Mouse (Mus musculus): Measurements from ENCODE around the gene Prss35. TPM values are rescaled to one million over a fixed set of nuclear protein-coding genes. Genes with fewer than 3 reads are reported as not detected.

The Prss35 gene
- polyA plus RNA-seq, 1 experiment from 2014 or later: 1.7 TPM

DNA sequence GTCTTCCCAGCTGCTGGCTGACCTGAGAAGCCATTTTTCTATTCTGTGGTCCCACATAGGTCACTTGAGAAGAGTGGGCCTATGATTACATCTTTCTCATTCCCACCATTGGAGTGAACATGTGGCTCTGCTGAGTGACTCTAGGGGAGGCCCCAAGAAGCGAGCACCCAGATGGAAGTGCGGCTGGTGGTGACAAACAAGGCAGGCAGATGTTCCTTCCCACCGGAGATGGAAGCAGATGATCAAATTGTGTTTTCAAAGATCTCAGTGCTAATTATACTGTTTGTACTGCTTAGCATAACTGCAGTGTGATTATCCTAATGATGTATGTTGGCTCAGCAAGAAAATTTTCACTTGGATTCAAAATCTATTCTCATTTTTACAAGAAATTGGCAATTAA, 29.4 kb upstream of the Prss35 start:
- Histone ChIP-seq H3K36me3 (no peaks in the 10 kb centered on the region), H3K27ac (no peak overlapping the region), H3K4me3 (replicated peaks) (no peak overlapping the region), H3K4me1 (replicated peaks) (no peaks in the 10 kb centered on the region), H3K9ac (no peak overlapping the region), H3K4me2 (no peak overlapping the region), H3K9me3 (replicated peaks) (no peaks in the 10 kb centered on the region), H3K27me3 (no peaks in the 10 kb centered on the region)
- no peak for DNase-seq
- 64% methylated on average over 3 of the region's 3 CpGs for WGBS (ENCODE audit: insufficient replicate concordance)
- ATAC-seq (ENCODE audit: low read depth): no peak

DNA sequence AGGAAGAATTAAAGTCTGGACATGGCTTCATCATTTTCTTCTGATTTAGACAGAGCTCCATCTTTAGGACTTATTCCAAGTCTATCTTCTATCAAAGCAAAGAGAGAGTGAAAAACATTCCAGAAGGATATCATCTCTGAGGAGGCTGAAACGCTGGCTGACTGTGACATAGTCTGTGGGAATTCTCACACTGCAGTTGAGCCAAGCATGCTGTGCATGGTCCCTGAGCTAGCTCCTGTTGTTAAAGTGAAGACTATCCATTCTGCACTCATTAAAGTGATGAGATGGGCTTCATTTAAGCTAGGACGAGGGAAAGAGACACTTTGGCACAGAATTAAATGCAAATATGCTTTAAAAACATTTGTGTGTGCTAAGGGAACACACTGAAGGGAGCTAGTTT, 26.9 kb upstream of the Prss35 start:
- H3K36me3 ChIP-seq: no peaks in the 10 kb centered on the region
- WGBS (ENCODE audit: insufficient replicate concordance): 24% methylated on average over 2 of the region's 2 CpGs
- no peak overlapping the region for H3K27ac ChIP-seq
- H3K4me3 ChIP-seq (replicated peaks): no peak overlapping the region
- H3K9ac ChIP-seq: no peak overlapping the region
- no peaks in the 10 kb centered on the region for H3K9me3 ChIP-seq (replicated peaks)
- no peaks in the 10 kb centered on the region for H3K4me1 ChIP-seq (replicated peaks)
- H3K27me3 ChIP-seq: no peaks in the 10 kb centered on the region
- ATAC-seq (ENCODE audit: low read depth) (no peak), DNase-seq (no peak)
- H3K4me2 ChIP-seq: no peak overlapping the region

DNA sequence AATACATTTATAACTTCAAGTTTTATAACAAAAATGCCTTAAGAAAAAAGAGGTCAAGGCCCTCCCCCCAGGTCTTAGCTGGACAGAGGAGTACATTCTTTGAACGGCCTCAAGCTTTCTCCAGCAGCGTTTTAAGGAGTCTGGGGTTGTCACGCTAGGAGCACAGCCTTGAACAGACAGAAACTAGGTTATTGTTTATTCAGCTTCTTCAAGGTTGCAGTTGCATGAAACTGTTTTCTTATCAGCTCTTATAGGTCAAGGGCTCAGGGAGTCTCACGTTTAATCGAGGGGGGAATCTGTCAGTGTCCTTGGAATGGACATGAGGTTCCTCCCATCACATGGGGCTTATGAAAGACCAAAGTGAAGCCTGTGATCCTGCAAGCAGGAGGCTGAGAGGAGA, 26.3 kb upstream of the Prss35 start:
- no peaks in the 10 kb centered on the region for H3K27me3 ChIP-seq
- H3K9me3 ChIP-seq (replicated peaks): no peaks in the 10 kb centered on the region
- DNase-seq (no peak), ATAC-seq (ENCODE audit: low read depth) (no peak)
- no peak overlapping the region for H3K4me3 ChIP-seq (replicated peaks)
- no peak overlapping the region for H3K27ac ChIP-seq
- WGBS (ENCODE audit: insufficient replicate concordance): 63% methylated on average over 5 of the region's 5 CpGs
- no peak overlapping the region for H3K4me2 ChIP-seq
- no peak overlapping the region for H3K9ac ChIP-seq
- H3K4me1 ChIP-seq (replicated peaks): no peaks in the 10 kb centered on the region
- H3K36me3 ChIP-seq: no peaks in the 10 kb centered on the region

DNA sequence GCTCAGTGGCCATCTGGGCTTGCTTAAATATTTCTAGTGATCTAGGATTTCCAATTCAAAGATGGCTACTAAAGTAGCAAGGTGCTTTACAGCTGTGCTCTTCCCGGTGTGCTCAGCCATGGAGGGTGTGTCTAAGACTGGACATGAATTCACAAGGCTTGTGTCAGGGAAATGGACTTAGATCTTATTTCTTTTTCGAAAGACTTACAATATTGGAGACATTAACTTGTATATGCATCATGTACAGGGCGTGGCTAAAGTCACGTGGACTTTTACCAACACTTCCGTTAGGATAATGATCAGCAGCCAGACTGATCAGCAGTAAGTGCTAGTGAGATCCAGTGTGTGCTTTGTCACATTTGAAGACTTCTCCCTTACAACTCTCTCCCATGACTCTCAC, 23.2 kb upstream of the Prss35 start:
- WGBS (ENCODE audit: insufficient replicate concordance): 61% methylated on average over 5 of the region's 5 CpGs
- ATAC-seq (ENCODE audit: low read depth): no peak
- no peak overlapping the region for H3K27ac ChIP-seq

DNA sequence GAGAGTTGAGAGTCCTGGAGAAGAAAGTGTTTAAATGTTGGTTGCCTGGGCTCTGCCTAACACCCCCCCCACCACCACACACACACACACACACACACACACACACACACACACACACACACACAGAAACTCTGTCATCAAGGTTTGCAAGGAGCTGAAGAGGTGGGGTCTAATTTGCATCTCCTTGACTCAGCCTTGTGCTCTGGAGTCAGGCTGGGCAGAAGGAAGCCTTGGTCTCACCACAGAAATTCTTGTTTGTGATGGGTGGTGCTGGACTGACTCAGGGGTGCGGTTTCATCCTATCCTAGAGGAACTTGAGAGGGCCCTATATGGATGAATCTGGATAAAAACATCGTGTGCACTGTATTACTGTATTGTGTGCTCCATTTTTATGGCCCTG, 22.7 kb upstream of the Prss35 start:
- DNase-seq (no peak), ATAC-seq (ENCODE audit: low read depth) (no peak)
- H3K9ac ChIP-seq: no peak overlapping the region

More for the DNA sequence above, 23.2 kb upstream of the Prss35 start:
- no peaks in the 10 kb centered on the region for H3K27me3 ChIP-seq
- no peaks in the 10 kb centered on the region for H3K9me3 ChIP-seq (replicated peaks)
- H3K4me2 ChIP-seq: no peak overlapping the region
- DNase-seq: no peak
- H3K4me1 ChIP-seq (replicated peaks): no peaks in the 10 kb centered on the region
- H3K36me3 ChIP-seq: no peaks in the 10 kb centered on the region
- no peak overlapping the region for H3K4me3 ChIP-seq (replicated peaks)
- H3K9ac ChIP-seq: no peak overlapping the region

DNA sequence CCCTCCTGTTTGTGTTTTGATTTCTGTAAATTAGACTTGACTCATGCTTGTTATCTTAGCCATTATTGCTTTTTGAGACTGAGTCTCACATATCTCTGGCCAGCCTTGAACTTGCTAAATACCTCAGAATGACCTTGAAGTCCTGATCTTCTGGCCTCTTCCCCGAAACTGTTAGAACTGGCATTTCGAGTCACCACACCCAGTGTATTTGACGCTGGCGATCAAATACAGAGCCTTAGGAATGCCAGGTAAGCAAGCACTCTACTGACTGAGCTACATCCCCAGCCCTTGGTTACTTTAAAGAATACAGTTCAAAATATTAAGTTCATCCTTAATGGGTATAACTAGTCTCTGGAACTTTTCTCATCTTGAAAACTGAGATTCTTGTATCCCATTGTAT, 18.4 kb upstream of the Prss35 start:
- WGBS (ENCODE audit: insufficient replicate concordance): 69% methylated on average over 4 of the region's 4 CpGs
- H3K9ac ChIP-seq: no peak overlapping the region
- no peaks in the 10 kb centered on the region for H3K4me1 ChIP-seq (replicated peaks)
- ATAC-seq (ENCODE audit: low read depth): no peak
- H3K9me3 ChIP-seq (replicated peaks): no peaks in the 10 kb centered on the region
- H3K27ac ChIP-seq: no peak overlapping the region
- DNase-seq: no peak
- H3K4me3 ChIP-seq (replicated peaks): no peak overlapping the region
- no peaks in the 10 kb centered on the region for H3K36me3 ChIP-seq
- no peaks in the 10 kb centered on the region for H3K27me3 ChIP-seq
- no peak overlapping the region for H3K4me2 ChIP-seq

More for the DNA sequence above, 22.7 kb upstream of the Prss35 start:
- 44% methylated on average over 2 of the region's 2 CpGs for WGBS (ENCODE audit: insufficient replicate concordance)
- no peak overlapping the region for H3K4me2 ChIP-seq
- H3K4me1 ChIP-seq (replicated peaks): no peaks in the 10 kb centered on the region
- H3K27ac ChIP-seq: no peak overlapping the region
- H3K27me3 ChIP-seq: no peaks in the 10 kb centered on the region
- H3K36me3 ChIP-seq: no peaks in the 10 kb centered on the region
- no peak overlapping the region for H3K4me3 ChIP-seq (replicated peaks)
- H3K9me3 ChIP-seq (replicated peaks): no peaks in the 10 kb centered on the region

DNA sequence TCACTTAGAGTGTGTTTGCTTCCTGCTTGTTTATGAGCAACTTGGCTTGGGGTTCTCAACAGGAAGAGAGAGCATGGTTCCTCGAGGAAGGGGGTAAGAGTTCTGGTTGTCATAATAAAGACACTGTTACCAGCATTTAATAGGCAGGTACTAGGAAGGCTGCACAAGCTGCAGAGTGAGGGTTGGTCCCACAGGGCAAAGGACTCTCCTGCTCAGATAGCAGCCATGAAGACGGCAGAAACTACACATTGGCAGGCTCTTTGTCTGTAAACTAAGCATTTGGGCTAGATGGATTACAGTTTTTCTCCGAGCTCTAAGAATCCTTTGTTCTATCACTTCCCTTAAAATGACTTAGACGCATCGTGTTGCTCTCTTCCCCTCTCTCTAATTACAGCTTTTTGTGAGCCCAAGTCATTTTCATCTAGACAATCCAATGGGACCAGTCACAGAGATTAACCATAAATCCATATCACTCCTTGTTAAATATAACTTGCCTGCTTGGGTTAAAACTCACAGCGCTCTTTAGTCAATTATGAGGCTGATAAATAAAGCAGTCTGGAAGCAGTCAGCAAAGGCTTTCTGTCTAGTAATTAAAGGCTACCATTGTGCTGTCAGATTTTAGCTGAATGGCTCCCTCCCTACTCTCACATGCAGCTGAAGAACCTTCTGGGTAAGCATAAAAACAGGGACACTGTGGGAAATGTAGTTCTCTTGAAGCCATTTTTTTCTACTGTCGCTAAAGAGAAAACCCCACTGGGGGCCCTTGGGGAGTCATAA, 17.7 kb upstream of the Prss35 start:
- no peak overlapping the region for H3K4me3 ChIP-seq (replicated peaks)
- no peaks in the 10 kb centered on the region for H3K27me3 ChIP-seq
- no peak overlapping the region for H3K27ac ChIP-seq
- H3K4me1 ChIP-seq (replicated peaks): no peaks in the 10 kb centered on the region
- ATAC-seq (ENCODE audit: low read depth): no peak
- WGBS (ENCODE audit: insufficient replicate concordance): 62% methylated on average over 7 of the region's 7 CpGs
- no peak for DNase-seq
- no peak overlapping the region for H3K9ac ChIP-seq
- no peaks in the 10 kb centered on the region for H3K9me3 ChIP-seq (replicated peaks)
- no peaks in the 10 kb centered on the region for H3K36me3 ChIP-seq
- H3K4me2 ChIP-seq: no peak overlapping the region

DNA sequence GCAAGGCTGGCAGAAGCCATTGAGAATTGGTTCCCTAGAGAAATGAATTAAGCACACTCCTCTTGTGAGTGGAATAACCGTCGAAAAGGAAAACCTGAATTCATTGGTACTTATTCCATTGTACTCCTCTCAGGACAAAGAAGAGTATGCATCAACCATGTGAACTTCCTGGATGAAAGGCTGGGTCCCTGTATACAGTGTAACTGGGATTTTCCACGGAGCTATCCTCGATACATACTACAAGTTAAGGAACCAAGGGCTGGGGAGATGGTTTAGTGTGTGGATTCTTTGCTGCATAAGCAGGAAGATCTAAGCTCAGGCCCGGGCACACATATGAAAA, 17.1 kb upstream of the Prss35 start:
- Histone ChIP-seq H3K4me3 (replicated peaks) (no peak overlapping the region), H3K9ac (no peak overlapping the region), H3K4me1 (replicated peaks) (no peaks in the 10 kb centered on the region), H3K9me3 (replicated peaks) (no peaks in the 10 kb centered on the region), H3K36me3 (no peaks in the 10 kb centered on the region), H3K27me3 (no peaks in the 10 kb centered on the region), H3K27ac (no peak overlapping the region), H3K4me2 (no peak overlapping the region)
- 70% methylated on average over 5 of the region's 5 CpGs for WGBS (ENCODE audit: insufficient replicate concordance)
- no peak for ATAC-seq (ENCODE audit: low read depth)
- no peak for DNase-seq

DNA sequence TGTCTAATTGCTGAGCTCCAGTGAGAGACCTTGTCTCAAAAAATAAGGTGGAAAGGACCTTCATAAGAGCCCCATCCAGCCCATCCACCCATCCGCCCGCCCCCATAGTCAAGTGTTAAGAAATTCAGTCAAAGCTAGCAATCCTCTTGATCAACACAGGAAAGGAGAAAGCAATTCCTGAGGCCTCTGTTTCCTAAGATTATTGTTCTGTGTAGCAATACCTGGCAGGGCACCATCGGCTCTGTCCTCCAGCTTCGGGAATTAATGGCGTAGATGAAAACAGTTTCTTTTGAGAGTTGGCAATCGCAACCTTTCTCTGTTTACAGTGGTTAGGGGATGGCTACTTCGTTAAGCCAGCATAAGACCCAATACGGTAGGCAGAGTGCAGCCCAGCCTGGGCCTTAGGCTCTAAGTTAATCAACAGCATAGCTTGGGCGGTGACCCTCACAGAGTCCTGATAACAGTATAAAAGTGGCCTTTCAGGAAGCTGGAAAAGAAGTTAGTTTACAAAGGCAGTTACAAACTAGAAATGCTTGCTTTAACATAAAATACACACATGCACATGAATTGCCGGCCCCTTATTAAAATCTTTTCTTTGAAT, 15.1 kb upstream of the Prss35 start:
- no peak for ATAC-seq (ENCODE audit: low read depth)
- H3K27me3 ChIP-seq: no peaks in the 10 kb centered on the region
- no peak for DNase-seq
- no peaks in the 10 kb centered on the region for H3K4me1 ChIP-seq (replicated peaks)
- no peak overlapping the region for H3K4me2 ChIP-seq
- H3K4me3 ChIP-seq (replicated peaks): no peak overlapping the region
- H3K9ac ChIP-seq: no peak overlapping the region
- WGBS (ENCODE audit: insufficient replicate concordance): 63% methylated on average over 10 of the region's 10 CpGs
- no peaks in the 10 kb centered on the region for H3K9me3 ChIP-seq (replicated peaks)
- H3K27ac ChIP-seq: no peak overlapping the region
- no peaks in the 10 kb centered on the region for H3K36me3 ChIP-seq

DNA sequence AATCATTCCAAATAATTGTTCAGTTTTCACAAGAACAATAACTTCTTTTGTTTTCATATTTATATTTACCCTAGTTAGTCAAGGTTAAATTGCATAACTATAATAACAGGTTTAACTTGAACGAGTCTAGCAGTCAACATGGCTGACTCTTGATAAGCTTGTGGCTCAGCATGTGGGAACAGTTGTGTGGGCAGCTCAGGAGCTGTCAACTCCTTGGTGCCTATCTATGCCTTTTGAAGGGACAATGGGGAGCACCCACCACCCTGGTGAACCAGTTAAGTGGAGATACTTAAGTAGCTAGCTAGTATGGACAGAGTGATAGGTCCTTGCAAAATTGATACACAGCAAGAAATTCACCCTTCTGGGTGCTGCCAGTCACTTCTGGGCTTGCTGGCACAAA, 14.4 kb upstream of the Prss35 start:
- Histone ChIP-seq H3K4me1 (replicated peaks) (no peaks in the 10 kb centered on the region), H3K9ac (no peak overlapping the region), H3K9me3 (replicated peaks) (no peaks in the 10 kb centered on the region), H3K27ac (no peak overlapping the region), H3K4me2 (no peak overlapping the region), H3K36me3 (no peaks in the 10 kb centered on the region), H3K27me3 (no peaks in the 10 kb centered on the region), H3K4me3 (replicated peaks) (no peak overlapping the region)
- no peak for ATAC-seq (ENCODE audit: low read depth)
- 32% methylated on average over 1 of the region's 1 CpGs for WGBS (ENCODE audit: insufficient replicate concordance)
- no peak for DNase-seq

DNA sequence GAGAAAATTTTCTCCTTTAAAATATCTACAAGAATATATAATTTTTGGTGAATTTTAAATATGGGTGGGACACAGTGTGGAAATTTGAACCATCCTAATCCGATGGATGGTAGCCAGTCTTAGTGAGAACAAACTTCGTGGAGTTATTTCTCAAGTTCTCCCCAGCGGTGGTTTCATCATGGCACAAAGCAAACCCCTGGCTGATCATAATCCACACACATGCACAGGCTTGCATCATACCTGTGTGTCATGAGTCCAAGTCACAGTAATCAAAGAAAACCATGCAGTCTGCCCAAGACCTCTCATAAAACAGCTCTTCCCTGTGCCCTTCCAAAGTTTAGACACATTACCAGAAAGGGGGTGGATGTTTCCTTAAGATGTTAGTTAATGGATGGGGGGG, 13.6 kb upstream of the Prss35 start:
- no peak for ATAC-seq (ENCODE audit: low read depth)
- Histone ChIP-seq H3K4me2 (no peak overlapping the region), H3K9me3 (replicated peaks) (no peaks in the 10 kb centered on the region), H3K27me3 (no peaks in the 10 kb centered on the region), H3K4me3 (replicated peaks) (no peak overlapping the region), H3K27ac (no peak overlapping the region), H3K4me1 (replicated peaks) (no peaks in the 10 kb centered on the region), H3K36me3 (no peaks in the 10 kb centered on the region), H3K9ac (no peak overlapping the region)
- DNase-seq: no peak
- WGBS (ENCODE audit: insufficient replicate concordance): 66% methylated on average over 3 of the region's 3 CpGs

DNA sequence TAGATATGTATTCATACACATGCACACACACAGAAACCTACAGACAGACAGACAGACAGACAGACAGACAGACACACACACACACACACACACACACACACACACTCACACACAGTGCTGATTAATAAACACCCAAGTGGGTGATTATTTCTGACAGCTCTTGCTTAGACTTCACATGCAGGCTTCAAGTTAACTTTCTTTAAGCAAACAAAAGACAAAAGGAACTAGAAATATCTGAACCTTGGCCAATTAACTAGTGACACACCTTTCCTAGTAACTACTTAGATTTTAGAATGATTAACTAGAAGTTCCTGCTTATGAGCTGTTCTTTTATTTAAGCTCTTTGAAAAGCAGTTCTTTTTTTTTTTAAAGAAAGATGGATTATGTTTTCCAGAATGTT, 9.1 kb upstream of the Prss35 start:
- Histone ChIP-seq H3K27ac (no peak overlapping the region), H3K27me3 (no peaks in the 10 kb centered on the region), H3K4me1 (replicated peaks) (no peaks in the 10 kb centered on the region), H3K36me3 (no peaks in the 10 kb centered on the region), H3K4me3 (replicated peaks) (no peak overlapping the region), H3K9me3 (replicated peaks) (no peaks in the 10 kb centered on the region), H3K9ac (no peak overlapping the region), H3K4me2 (no peak overlapping the region)
- DNase-seq: no peak
- no peak for ATAC-seq (ENCODE audit: low read depth)

Measured in liver, embryonic 13.5 days (tissue).